ENCODE assay signal across 8 mouse cellular contexts in genomic region chrX:160390464-160390956, GRCm38 (mm10). TPM values are rescaled to one million over a fixed set of nuclear protein-coding genes. Genes with fewer than 3 reads are reported as not detected.
DNase-seq lines count a peak whose midpoint lies in the region; ATAC-seq lines count a peak whose summit lies in the region.

TSS of gene Adgrg2 (plus strand) at chrX:160390690.

- peak within 1 kb of the TSS; percentile 40; the same call in 1 of the 2 replicates for H3K9ac ChIP-seq in forebrain, embryonic 12.5 days
- H3K9ac ChIP-seq in hindbrain, embryonic 12.5 days = peak within 1 kb of the TSS; percentile 50
- H3K9ac ChIP-seq in liver, embryonic 13.5 days = no peak within 1 kb of the TSS
- peak within 1 kb of the TSS; percentile 65 for H3K9ac ChIP-seq in neural tube, embryonic 13.5 days

- DNase-seq in adrenal gland, adult 18-20 months (ENCODE audit: low spot score in 2 of 2) = peak; percentile 15 to 25
- DNase-seq in adrenal gland, postnatal 4 days (ENCODE audit: low spot score in 2 of 2) = no peak
- peak; percentile 9 for DNase-seq in ES-CJ7 (ENCODE audit: low read depth, low spot score)
- DNase-seq in liver, embryonic 13.5 days = no peak
- DNase-seq in spleen, adult 12 weeks (ENCODE audit: low spot score) = no peak

- ATAC-seq in forebrain, embryonic 12.5 days (ENCODE audit: low FRiP score) = peak; percentile 90
- peak; percentile 76 for ATAC-seq in hindbrain, embryonic 12.5 days (ENCODE audit: low FRiP score)
- ATAC-seq in liver, embryonic 13.5 days (ENCODE audit: low read depth) = peak; percentile 73; the same call in 1 of the 2 replicates
- ATAC-seq in neural tube, embryonic 13.5 days (ENCODE audit: low read depth) = peak; percentile 80

- H3K9me3 ChIP-seq in forebrain, embryonic 12.5 days = no peaks in the 10 kb centered on the region
- no peaks in the 10 kb centered on the region for H3K9me3 ChIP-seq in hindbrain, embryonic 12.5 days (replicated peaks)
- no peaks in the 10 kb centered on the region for H3K9me3 ChIP-seq in liver, embryonic 13.5 days (replicated peaks)
- H3K9me3 ChIP-seq in neural tube, embryonic 13.5 days = no peaks in the 10 kb centered on the region

- no peak within 1 kb of the TSS for H3K27ac ChIP-seq in forebrain, embryonic 12.5 days
- H3K27ac ChIP-seq in hindbrain, embryonic 12.5 days = no peak within 1 kb of the TSS
- no peak within 1 kb of the TSS for H3K27ac ChIP-seq in liver, embryonic 13.5 days
- no peak within 1 kb of the TSS for H3K27ac ChIP-seq in neural tube, embryonic 13.5 days (replicated peaks)

- H3K4me3 ChIP-seq in forebrain, embryonic 12.5 days (replicated peaks) = peak within 1 kb of the TSS; percentile 48
- H3K4me3 ChIP-seq in hindbrain, embryonic 12.5 days = peak within 1 kb of the TSS; percentile 47
- peak within 1 kb of the TSS; percentile 45 for H3K4me3 ChIP-seq in liver, embryonic 13.5 days (replicated peaks)
- H3K4me3 ChIP-seq in neural tube, embryonic 13.5 days = peak within 1 kb of the TSS; percentile 44

- H3K4me2 ChIP-seq in forebrain, embryonic 12.5 days = peak within 1 kb of the TSS; percentile 70
- H3K4me2 ChIP-seq in hindbrain, embryonic 12.5 days (replicated peaks) = peak within 1 kb of the TSS; percentile 70
- H3K4me2 ChIP-seq in liver, embryonic 13.5 days = peak within 1 kb of the TSS; percentile 64
- peak within 1 kb of the TSS; percentile 74 for H3K4me2 ChIP-seq in neural tube, embryonic 13.5 days

- no peaks in the 10 kb centered on the region for H3K4me1 ChIP-seq in forebrain, embryonic 12.5 days
- H3K4me1 ChIP-seq in hindbrain, embryonic 12.5 days = no peaks in the 10 kb centered on the region
- H3K4me1 ChIP-seq in liver, embryonic 13.5 days (replicated peaks) = 0 out of 2 replicates have a peak, but pooled peaks cover 3% of the 10 kb centered on the region
- H3K4me1 ChIP-seq in neural tube, embryonic 13.5 days (replicated peaks) = no peaks in the 10 kb centered on the region

- H3K27me3 ChIP-seq in forebrain, embryonic 12.5 days = peaks cover 28% of the 10 kb centered on the region
- peaks cover 40% of the 10 kb centered on the region for H3K27me3 ChIP-seq in hindbrain, embryonic 12.5 days
- H3K27me3 ChIP-seq in liver, embryonic 13.5 days = peaks cover 24% of the 10 kb centered on the region
- H3K27me3 ChIP-seq in neural tube, embryonic 13.5 days = peaks cover 45% of the 10 kb centered on the region

- 17% methylated on average over 27 of the region's 42 CpGs for WGBS in forebrain, embryonic 12.5 days
- WGBS in hindbrain, embryonic 12.5 days = 13% methylated on average over 34 of the region's 42 CpGs
- WGBS in liver, embryonic 13.5 days (ENCODE audit: insufficient replicate concordance) = 7% methylated on average over 37 of the region's 42 CpGs
- 13% methylated on average over 38 of the region's 42 CpGs for WGBS in neural tube, embryonic 13.5 days

- no peaks in the 10 kb centered on the region for H3K36me3 ChIP-seq in forebrain, embryonic 12.5 days (replicated peaks)
- H3K36me3 ChIP-seq in hindbrain, embryonic 12.5 days = no peaks in the 10 kb centered on the region
- H3K36me3 ChIP-seq in liver, embryonic 13.5 days = no peaks in the 10 kb centered on the region
- no peaks in the 10 kb centered on the region for H3K36me3 ChIP-seq in neural tube, embryonic 13.5 days

RNA-seq across cellular contexts. Expression of gene Adgrg2, which starts in this region (rescaled TPM):
- 1 to 10 TPM; 5.3 to 5.6 TPM for total RNA-seq in adrenal gland, adult 18-20 months (2021)
- total RNA-seq in adrenal gland, postnatal 4 days (2021) = 1 to 10 TPM; 1.9 to 3.6 TPM
- polyA plus RNA-seq in forebrain, embryonic 12.5 days (2016; fragmentation: Nextera tagmentation; extraction: Ambion mirVana) = 0.95 and 1.3 TPM in 2 replicates
- 1.8 TPM in 2 replicates for polyA plus RNA-seq in hindbrain, embryonic 12.5 days (2016; fragmentation: Nextera tagmentation; extraction: Ambion mirVana)
- polyA plus RNA-seq in liver, embryonic 13.5 days (2015; fragmentation: Nextera tagmentation; extraction: Ambion mirVana) = 0.20 TPM in 2 replicates
- polyA plus RNA-seq in neural tube, embryonic 13.5 days (2015; fragmentation: Nextera tagmentation; extraction: Ambion mirVana) = 5.1 and 6.7 TPM in 2 replicates

Comparison
In these comparisons a context has a peak if more than half of its experiments do, and no peak if none do; other contexts are left out.
1. DNase-seq: peak in adrenal gland, adult 18-20 months (2 of 2) and ES-CJ7 (single experiment); none in adrenal gland, postnatal 4 days (0 of 2), liver, embryonic 13.5 days (single experiment) and spleen, adult 12 weeks (single experiment).
2. Peak in ATAC-seq, H3K4me3 ChIP-seq and H3K4me2 ChIP-seq in liver, embryonic 13.5 days; RNA of the gene not detected or under 1 TPM.
3. Peak in every context shown above with its lines, with median percentiles within 50 percentile points of each other: ATAC-seq, H3K4me2 ChIP-seq and H3K4me3 ChIP-seq.